ENCODE assay signal across 8 mouse cellular contexts in genomic region chr9:57659774-57660173, GRCm38 (mm10). TPM values are rescaled to one million over a fixed set of nuclear protein-coding genes. Genes with fewer than 3 reads are reported as not detected.
DNase-seq lines count a peak whose midpoint lies in the region; ATAC-seq and TF ChIP-seq lines count a peak whose summit lies in the region.

No protein-coding gene starts in this region.

- WGBS in intestine, embryonic 15.5 days, result 21% methylated on average over 4 of the region's 4 CpGs
- 26% methylated on average over 4 of the region's 4 CpGs for WGBS in midbrain, embryonic 13.5 days
- 25% methylated on average over 4 of the region's 4 CpGs for WGBS in stomach, postnatal 0 days

- peak; percentile 75 for DNase-seq in urinary bladder, postnatal 14 days (ENCODE audit: low spot score)
- DNase-seq in urinary bladder, postnatal 10 days (ENCODE audit: low spot score), result no peak
- DNase-seq in cerebellum, adult 9-10 months, result peak; percentile 81
- DNase-seq in gastrocnemius, adult 18-20 months (ENCODE audit: low spot score), result peak; percentile 85
- peak; percentile 60 to 76 for DNase-seq in left cerebral cortex, postnatal 36 days (ENCODE audit: low spot score in 2 of 2)
- peak; percentile 81 for DNase-seq in stomach, postnatal 0 days (ENCODE audit: low spot score)

- H3K27me3 ChIP-seq in intestine, embryonic 15.5 days (replicated peaks), result no peaks in the 10 kb centered on the region
- no peaks in the 10 kb centered on the region for H3K27me3 ChIP-seq in midbrain, embryonic 13.5 days
- H3K27me3 ChIP-seq in stomach, postnatal 0 days (ENCODE audit: control insufficient read depth, insufficient read depth, low read length), result no peaks in the 10 kb centered on the region

- H3K4me1 ChIP-seq in intestine, embryonic 15.5 days (replicated peaks), result peaks cover 3% of the 10 kb centered on the region; the same call in 1 of the 2 replicates
- H3K4me1 ChIP-seq in midbrain, embryonic 13.5 days (replicated peaks), result peaks cover 9% of the 10 kb centered on the region
- H3K4me1 ChIP-seq in stomach, postnatal 0 days (replicated peaks; ENCODE audit: control insufficient read depth, insufficient read depth), result no peaks in the 10 kb centered on the region

- TF ChIP-seq EP300 in stomach, postnatal 0 days (optimal IDR thresholded peaks at IDR 0.05), result no peak

- H3K9me3 ChIP-seq in intestine, embryonic 15.5 days, result no peaks in the 10 kb centered on the region
- no peaks in the 10 kb centered on the region for H3K9me3 ChIP-seq in midbrain, embryonic 13.5 days
- H3K9me3 ChIP-seq in stomach, postnatal 0 days (ENCODE audit: control insufficient read depth, low read length), result no peaks in the 10 kb centered on the region

- no peak overlapping the region for H3K9ac ChIP-seq in intestine, embryonic 15.5 days
- H3K9ac ChIP-seq in midbrain, embryonic 13.5 days (replicated peaks), result no peak overlapping the region
- H3K9ac ChIP-seq in stomach, postnatal 0 days (ENCODE audit: low read length), result no peak overlapping the region

- no peak overlapping the region for H3K27ac ChIP-seq in intestine, embryonic 15.5 days
- H3K27ac ChIP-seq in midbrain, embryonic 13.5 days, result no peak overlapping the region
- H3K27ac ChIP-seq in stomach, postnatal 0 days (replicated peaks), result no peak overlapping the region

- intact Hi-C loops in left cerebral cortex, postnatal 36 days (cut with DNase I), result loop anchor here (1.0 to 5.0 kb wide), 2 partner anchors 85 to 117 kb away; no protein-coding TSS in a partner anchor

- H3K36me3 ChIP-seq in intestine, embryonic 15.5 days, result no peaks in the 10 kb centered on the region
- H3K36me3 ChIP-seq in midbrain, embryonic 13.5 days, result no peaks in the 10 kb centered on the region
- no peaks in the 10 kb centered on the region for H3K36me3 ChIP-seq in stomach, postnatal 0 days (ENCODE audit: control insufficient read depth, insufficient read depth, low read length)

- ATAC-seq in intestine, embryonic 15.5 days, result 0 out of 2 replicates have a peak, but pooled peaks have one; percentile 39
- ATAC-seq in midbrain, embryonic 13.5 days, result peak; percentile 61; the same call in 1 of the 2 replicates
- peak; percentile 62 for ATAC-seq in stomach, postnatal 0 days (ENCODE audit: low FRiP score, low TSS enrichment)

- H3K4me3 ChIP-seq in intestine, embryonic 15.5 days (replicated peaks), result no peak overlapping the region
- no peak overlapping the region for H3K4me3 ChIP-seq in midbrain, embryonic 13.5 days (replicated peaks)
- no peak overlapping the region for H3K4me3 ChIP-seq in stomach, postnatal 0 days (ENCODE audit: low read depth, low read length)

- H3K4me2 ChIP-seq in intestine, embryonic 15.5 days (replicated peaks), result no peak overlapping the region
- H3K4me2 ChIP-seq in midbrain, embryonic 13.5 days (replicated peaks), result no peak overlapping the region
- no peak overlapping the region for H3K4me2 ChIP-seq in stomach, postnatal 0 days (replicated peaks; ENCODE audit: low read depth)

- peak; percentile 92 for TF ChIP-seq CTCF in stomach, postnatal 0 days (IDR thresholded peaks at IDR 0.05; ENCODE audit: low read depth)

RNA-seq across cellular contexts. Expression of gene Csk, which starts 6.3 kb away (rescaled TPM):
- 1 to 10 TPM; 6.4 to 9.8 TPM for total RNA-seq in gastrocnemius, adult 18-20 months (2021)
- 29.0 and 31.4 TPM in 2 replicates for polyA plus RNA-seq in intestine, embryonic 15.5 days (2015; fragmentation: Nextera tagmentation; extraction: Ambion mirVana)
- total RNA-seq in left cerebral cortex, postnatal 36 days (2021), result 10 to 100 TPM; 36.7 to 38.6 TPM
- polyA plus RNA-seq in midbrain, embryonic 13.5 days (2015; fragmentation: Nextera tagmentation; extraction: Ambion mirVana), result 35.9 and 41.9 TPM in 2 replicates
- 20.7 and 23.9 TPM in 2 replicates for polyA plus RNA-seq in stomach, postnatal 0 days (2015; fragmentation: Nextera tagmentation; extraction: Ambion mirVana)

RNA-seq across cellular contexts. Expression of gene Cyp1a2, which starts 23.7 kb away (rescaled TPM):
- not detected for total RNA-seq in gastrocnemius, adult 18-20 months (2021)
- polyA plus RNA-seq in intestine, embryonic 15.5 days (2015; fragmentation: Nextera tagmentation; extraction: Ambion mirVana), result not detected in 2 replicates
- total RNA-seq in left cerebral cortex, postnatal 36 days (2021), result not detected
- not detected in 2 replicates for polyA plus RNA-seq in midbrain, embryonic 13.5 days (2015; fragmentation: Nextera tagmentation; extraction: Ambion mirVana)
- not detected in 2 replicates for polyA plus RNA-seq in stomach, postnatal 0 days (2015; fragmentation: Nextera tagmentation; extraction: Ambion mirVana)

RNA-seq across cellular contexts. Expression of gene Cyp1a1, which starts 28.0 kb away (rescaled TPM):
- total RNA-seq in gastrocnemius, adult 18-20 months (2021), result under 1 TPM; 0.24 to 0.37 TPM
- polyA plus RNA-seq in intestine, embryonic 15.5 days (2015; fragmentation: Nextera tagmentation; extraction: Ambion mirVana), result not detected in 2 replicates
- total RNA-seq in left cerebral cortex, postnatal 36 days (2021), result under 1 TPM in 1 of 2 experiments, not detected in 1; 0.22 TPM
- not detected in 2 replicates for polyA plus RNA-seq in midbrain, embryonic 13.5 days (2015; fragmentation: Nextera tagmentation; extraction: Ambion mirVana)
- 0.07 and 0.11 TPM in 2 replicates for polyA plus RNA-seq in stomach, postnatal 0 days (2015; fragmentation: Nextera tagmentation; extraction: Ambion mirVana)

RNA-seq across cellular contexts. Expression of gene Lman1l, which starts 39.2 kb away (rescaled TPM):
- not detected for total RNA-seq in gastrocnemius, adult 18-20 months (2021)
- not detected in 2 replicates for polyA plus RNA-seq in intestine, embryonic 15.5 days (2015; fragmentation: Nextera tagmentation; extraction: Ambion mirVana)
- total RNA-seq in left cerebral cortex, postnatal 36 days (2021), result not detected
- polyA plus RNA-seq in midbrain, embryonic 13.5 days (2015; fragmentation: Nextera tagmentation; extraction: Ambion mirVana), result not detected in 2 replicates
- not detected in 2 replicates for polyA plus RNA-seq in stomach, postnatal 0 days (2015; fragmentation: Nextera tagmentation; extraction: Ambion mirVana)

RNA-seq across cellular contexts. Expression of gene Edc3, which starts 48.6 kb away (rescaled TPM):
- 1 to 10 TPM; 4.7 to 5.1 TPM for total RNA-seq in gastrocnemius, adult 18-20 months (2021)
- 29.6 and 29.9 TPM in 2 replicates for polyA plus RNA-seq in intestine, embryonic 15.5 days (2015; fragmentation: Nextera tagmentation; extraction: Ambion mirVana)
- total RNA-seq in left cerebral cortex, postnatal 36 days (2021), result 10 to 100 TPM; 13.2 to 14.9 TPM
- 38.1 and 40.1 TPM in 2 replicates for polyA plus RNA-seq in midbrain, embryonic 13.5 days (2015; fragmentation: Nextera tagmentation; extraction: Ambion mirVana)
- polyA plus RNA-seq in stomach, postnatal 0 days (2015; fragmentation: Nextera tagmentation; extraction: Ambion mirVana), result 13.6 and 15.2 TPM in 2 replicates
